Mouse (Mus musculus) limb, embryonic 14.5 days (tissue): ENCODE measurements at regions not wholly inside any gene's neighbourhood (a gene's known extent, or its start where the extent isn't known, plus 50 kb on each side); places are given as distances from the start of the nearest gene placed in this dataset.

ENCODE experiments used
- ATAC-seq: fragments of 200-750 bp; cut with Nextera tagmentation; 2 replicates; pipeline ENCODE4 v1.8.0; 2017; ENCODE audit warnings: low read depth, moderate number of reproducible peaks, moderate TSS enrichment; ENCODE audit not compliant: low FRiP score
- DNase-seq: peaks from one replicate; pipeline ENCODE4 v3.0.0-alpha.2; 2015; ENCODE audit warnings: low spot score
- H3K27ac ChIP-seq: fragments of 300-500 bp; sonication (generic); replicated peaks from 2 replicates; pipeline ENCODE4 v1.5.1; 2014; ENCODE audit warnings: low read depth, mild to moderate bottlenecking, low read length, moderate library complexity, mixed read lengths
- H3K27me3 ChIP-seq: fragments of 300-500 bp; sonication (generic); 2 replicates; pipeline ENCODE4 v1.6.1; 2014; ENCODE audit warnings: low read length, mixed read lengths; ENCODE audit not compliant: control insufficient read depth, insufficient read depth
- H3K36me3 ChIP-seq: fragments of 300-500 bp; sonication (generic); 2 replicates; pipeline ENCODE4 v1.6.1; 2014; ENCODE audit warnings: mild to moderate bottlenecking, low read length, moderate library complexity, mixed read lengths; ENCODE audit not compliant: control insufficient read depth, insufficient read depth
- H3K4me1 ChIP-seq: fragments of 300-500 bp; sonication (generic); 2 replicates; pipeline ENCODE4 v1.6.1; 2014; ENCODE audit warnings: antibody characterized with exemption, low read length, mixed read lengths; ENCODE audit not compliant: control insufficient read depth, insufficient read depth
- H3K4me2 ChIP-seq: fragments of 300-500 bp; sonication (generic); replicated peaks from 2 replicates; pipeline ENCODE4 v1.6.1; 2014; ENCODE audit warnings: low read depth, mild to moderate bottlenecking, low read length, moderate library complexity; ENCODE audit not compliant: severe bottlenecking
- H3K4me3 ChIP-seq: fragments of 300-500 bp; sonication (generic); replicated peaks from 2 replicates; pipeline ENCODE4 v1.5.1; 2014; ENCODE audit warnings: low read length
- H3K9ac ChIP-seq: fragments of 300-500 bp; sonication (generic); 2 replicates; pipeline ENCODE4 v1.6.1; 2014; ENCODE audit warnings: mild to moderate bottlenecking, low read depth, low read length, moderate library complexity; ENCODE audit not compliant: severe bottlenecking
- H3K9me3 ChIP-seq: fragments of 300-500 bp; sonication (generic); 2 replicates; pipeline ENCODE4 v1.6.1; 2016; ENCODE audit warnings: low read length; ENCODE audit not compliant: control insufficient read depth
- POLR2A ChIP-seq: fragments of 200-500 bp; IDR thresholded peaks from 2 replicates; pipeline ENCODE4 v1.8.0; 2012; ENCODE audit warnings: inconsistent platforms, mild to moderate bottlenecking, moderate library complexity, borderline replicate concordance; ENCODE audit not compliant: insufficient read depth, insufficient read length; ENCODE audit errors: extremely low read depth
- WGBS: fragments of 180-500 bp; shearing (Covaris S2); extraction: QIAGEN DNeasy Blood & Tissue Kit; methylation state at CpG from one replicate; pipeline ENCODE4 v1.1.7; 2014; 5-methylcytosine and 5-hydroxymethylcytosine counted together

DNA sequence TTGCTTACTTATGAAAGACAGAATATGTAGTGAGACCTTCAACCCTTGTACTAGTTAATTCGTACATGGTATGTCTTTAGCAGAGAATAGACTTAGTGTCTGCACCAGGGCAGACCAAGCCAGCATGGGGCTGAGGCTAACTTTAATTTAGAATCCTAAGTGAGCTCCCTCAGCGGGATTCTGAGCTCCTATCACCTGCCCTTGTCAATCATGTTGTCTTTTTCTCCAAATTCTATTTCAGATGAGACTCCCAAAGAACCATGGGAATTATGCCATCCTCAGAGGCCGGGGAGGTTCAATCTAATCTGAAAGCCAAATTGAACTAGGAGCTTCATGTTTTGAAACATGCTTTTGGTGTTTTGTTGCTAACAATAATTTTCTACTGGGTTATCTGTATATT is 553.8 kb upstream of the Mpdz start:
- WGBS, result 78% methylated on average over 3 of the region's 3 CpGs
- Histone ChIP-seq H3K4me1 (peaks cover 24% of the 10 kb centered on the region), H3K4me2 (no peak overlapping the region), H3K27me3 (no peaks in the 10 kb centered on the region), H3K9ac (no peak overlapping the region), H3K36me3 (no peaks in the 10 kb centered on the region), H3K9me3 (no peaks in the 10 kb centered on the region), H3K4me3 (no peak overlapping the region), H3K27ac (no peak overlapping the region)
- no peak for ATAC-seq
- TF ChIP-seq POLR2A, result no peak
- DNase-seq, result no peak

GRCm38 (mm10) chr4:81995243-81995642 is 552.6 kb upstream of the Mpdz start:
- Histone ChIP-seq H3K27ac (no peak overlapping the region), H3K4me2 (no peak overlapping the region), H3K27me3 (no peaks in the 10 kb centered on the region), H3K4me3 (no peak overlapping the region), H3K4me1 (peaks cover 12% of the 10 kb centered on the region), H3K9ac (no peak overlapping the region), H3K36me3 (no peaks in the 10 kb centered on the region), H3K9me3 (no peaks in the 10 kb centered on the region)
- ATAC-seq, result no peak
- WGBS, result 75% methylated on average over 3 of the region's 3 CpGs
- DNase-seq, result no peak
- TF ChIP-seq POLR2A, result no peak

GRCm38 (mm10) chr4:81988796-81989195 is 546.2 kb upstream of the Mpdz start:
- Histone ChIP-seq H3K27me3 (no peaks in the 10 kb centered on the region), H3K4me3 (no peak overlapping the region), H3K36me3 (no peaks in the 10 kb centered on the region), H3K27ac (no peak overlapping the region), H3K4me2 (no peak overlapping the region), H3K4me1 (no peaks in the 10 kb centered on the region), H3K9me3 (no peaks in the 10 kb centered on the region), H3K9ac (no peak overlapping the region)
- TF ChIP-seq POLR2A, result no peak
- WGBS, result 90% methylated on average over 2 of the region's 2 CpGs
- DNase-seq (no peak), ATAC-seq (no peak)

GRCm38 (mm10) chr4:81986616-81987015 is 544.0 kb upstream of the Mpdz start:
- no peak for ATAC-seq
- no peak for TF ChIP-seq POLR2A
- no peak for DNase-seq
- no peaks in the 10 kb centered on the region for H3K27me3 ChIP-seq
- no peak overlapping the region for H3K4me3 ChIP-seq
- no peak overlapping the region for H3K27ac ChIP-seq
- 30% methylated on average over 4 of the region's 4 CpGs for WGBS
- H3K9ac ChIP-seq, result no peak overlapping the region
- no peaks in the 10 kb centered on the region for H3K4me1 ChIP-seq
- H3K4me2 ChIP-seq, result no peak overlapping the region
- H3K9me3 ChIP-seq, result no peaks in the 10 kb centered on the region
- H3K36me3 ChIP-seq, result no peaks in the 10 kb centered on the region

GRCm38 (mm10) chr4:81981811-81982210 is 539.2 kb upstream of the Mpdz start:
- Histone ChIP-seq H3K4me1 (no peaks in the 10 kb centered on the region), H3K4me2 (no peak overlapping the region), H3K9ac (no peak overlapping the region), H3K36me3 (no peaks in the 10 kb centered on the region), H3K9me3 (no peaks in the 10 kb centered on the region), H3K27ac (no peak overlapping the region), H3K27me3 (no peaks in the 10 kb centered on the region), H3K4me3 (no peak overlapping the region)
- TF ChIP-seq POLR2A, result no peak
- DNase-seq (no peak), ATAC-seq (no peak)
- WGBS, result 89% methylated on average over 1 of the region's 1 CpGs

DNA sequence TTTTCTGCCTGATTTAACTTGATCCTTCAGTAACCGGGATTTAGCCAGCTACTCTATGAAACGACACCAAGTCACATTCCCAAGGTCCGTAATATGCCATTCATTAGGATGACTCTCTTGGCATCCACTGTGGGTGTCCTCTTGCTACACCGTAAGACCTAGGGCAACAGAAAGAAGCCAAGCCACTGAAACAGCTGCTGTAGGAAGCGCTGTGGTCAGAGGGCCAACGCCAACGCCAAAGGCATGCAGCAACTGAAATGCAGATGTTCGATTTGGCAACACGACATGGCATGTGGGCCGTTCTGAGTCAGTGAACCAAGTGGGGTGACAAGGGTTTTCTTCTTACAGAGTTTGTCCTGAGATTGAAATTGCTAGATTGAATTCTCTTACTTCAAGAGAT is 527.9 kb upstream of the Mpdz start:
- ATAC-seq, result no peak
- no peak for DNase-seq
- no peak for TF ChIP-seq POLR2A

More for the DNA sequence above, 527.9 kb upstream of the Mpdz start:
- no peaks in the 10 kb centered on the region for H3K9me3 ChIP-seq
- H3K4me3 ChIP-seq, result no peak overlapping the region
- no peaks in the 10 kb centered on the region for H3K36me3 ChIP-seq
- no peak overlapping the region for H3K9ac ChIP-seq
- H3K27ac ChIP-seq, result no peak overlapping the region
- H3K27me3 ChIP-seq, result no peaks in the 10 kb centered on the region
- H3K4me1 ChIP-seq, result peaks cover 10% of the 10 kb centered on the region
- 69% methylated on average over 10 of the region's 10 CpGs for WGBS
- H3K4me2 ChIP-seq, result no peak overlapping the region
